Mouse (Mus musculus) ES-Bruce4 (cell line): ENCODE data around the gene Anxa3.

Experiments
- CTCF ChIP-seq: IDR thresholded peaks from one replicate; pipeline ENCODE4 v1.8.1; 2011; ENCODE audit warnings: low read depth, low read length
- POLR2A ChIP-seq: IDR thresholded peaks from one replicate; pipeline ENCODE4 v1.8.1; 2011; ENCODE audit warnings: low read length; ENCODE audit not compliant: insufficient read depth

- TF ChIP-seq CTCF (no peak), POLR2A (no peak)
Measured at GRCm38 (mm10) chr5:96785096-96785495, 8.0 kb upstream of the Anxa3 start.
